ENCODE assay signal across 1 mouse cellular context in the genomic region with DNA sequence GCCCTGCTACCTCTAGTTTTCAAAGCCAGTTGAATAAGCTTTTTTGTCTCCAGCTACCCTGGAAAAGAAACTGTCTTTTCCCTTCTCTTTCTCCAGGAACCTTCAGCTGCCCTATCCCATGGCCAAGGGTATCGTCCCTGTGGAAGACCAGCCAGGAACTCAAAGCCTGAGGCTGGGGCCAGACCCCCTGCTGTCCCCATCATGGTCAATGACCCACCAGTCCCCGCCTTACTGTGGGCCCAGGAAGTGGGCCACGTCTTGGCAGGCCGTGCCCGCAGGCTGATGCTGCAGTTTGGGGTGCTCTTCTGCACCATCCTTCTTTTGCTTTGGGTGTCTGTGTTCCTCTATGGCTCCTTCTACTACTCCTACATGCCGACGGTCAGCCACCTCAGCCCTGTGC.
TF ChIP-seq lines count a peak whose summit lies in the region.

No protein-coding gene starts in this region.

TF ChIP-seq in MEL, 35 proteins besides CTCF, POLR2A, EP300 and RAD21 (continued from another document):
- TF ChIP-seq HCFC1 (IDR thresholded peaks at IDR 0.05; ENCODE audit: low read depth, low read length) (no peak), CHD1 (IDR thresholded peaks at IDR 0.05; ENCODE audit: low read depth, low read length) (no peak), BHLHE40 (IDR thresholded peaks at IDR 0.05; ENCODE audit: borderline replicate concordance, low read depth, low read length) (no peak), CHD2 (IDR thresholded peaks at IDR 0.05; ENCODE audit: low read length) (no peak), NRF1 (IDR thresholded peaks at IDR 0.05; ENCODE audit: insufficient read depth, low read depth, low read length, poor library complexity, severe bottlenecking) (no peak), RCOR1 (IDR thresholded peaks at IDR 0.05; ENCODE audit: low read depth, low read length) (no peak), POLR2AphosphoS2 (IDR thresholded peaks at IDR 0.05; ENCODE audit: low read length) (no peak), JUND (IDR thresholded peaks at IDR 0.05; ENCODE audit: low read depth, low read length) (no peak), ETS1 (IDR thresholded peaks at IDR 0.05; ENCODE audit: low read depth, low read length) (no peak), ELF1 (IDR thresholded peaks at IDR 0.05; ENCODE audit: low read depth, low read length) (no peak), SMC3 (IDR thresholded peaks at IDR 0.05; ENCODE audit: low read depth, low read length) (no peak), TBP (IDR thresholded peaks at IDR 0.05; ENCODE audit: low read depth, low read length) (no peak), ZKSCAN1 (IDR thresholded peaks at IDR 0.05; ENCODE audit: low read depth, low read length) (no peak), MAZ (IDR thresholded peaks at IDR 0.05; ENCODE audit: low read depth, low read length) (no peak), NELFE (IDR thresholded peaks at IDR 0.05; ENCODE audit: low read depth, low read length) (no peak), KAT2A (conservative IDR thresholded peaks at IDR 0.05; ENCODE audit: low read depth, low read length) (no peak)
